Mouse (Mus musculus) heart, embryonic 16.5 days (tissue): ENCODE data around the gene Bfsp2. TPM values are rescaled to one million over a fixed set of nuclear protein-coding genes. Genes with fewer than 3 reads are reported as not detected.

ENCODE experiments used
- ATAC-seq: fragments of 200-750 bp; cut with Nextera tagmentation; replicated peaks from 2 replicates; pipeline ENCODE4 v1.8.0; 2017; ENCODE audit warnings: moderate number of reproducible peaks; ENCODE audit not compliant: insufficient read depth, low FRiP score; ENCODE audit errors: extremely low read depth
- H3K27ac ChIP-seq: fragments of 300-500 bp; sonication (generic); 2 replicates; pipeline ENCODE4 v1.5.1; 2014; ENCODE audit warnings: mild to moderate bottlenecking, low read length, control low read depth, moderate library complexity
- H3K27me3 ChIP-seq: fragments of 300-500 bp; sonication (generic); 2 replicates; pipeline ENCODE4 v1.6.1; 2014; ENCODE audit warnings: low read length, mixed read lengths; ENCODE audit not compliant: control insufficient read depth, insufficient read depth
- H3K36me3 ChIP-seq: fragments of 300-500 bp; sonication (generic); 2 replicates; pipeline ENCODE4 v1.6.1; 2014; ENCODE audit not compliant: control insufficient read depth, insufficient read depth
- H3K4me1 ChIP-seq: fragments of 300-500 bp; sonication (generic); 2 replicates; pipeline ENCODE4 v1.6.1; 2014; ENCODE audit warnings: low read length, mixed read lengths; ENCODE audit not compliant: control insufficient read depth, insufficient read depth
- H3K4me2 ChIP-seq: fragments of 300-500 bp; sonication (generic); 2 replicates; pipeline ENCODE4 v1.6.1; 2014; ENCODE audit warnings: low read depth, mild to moderate bottlenecking, control low read depth, low read length
- H3K4me3 ChIP-seq: fragments of 300-500 bp; sonication (generic); 2 replicates; pipeline ENCODE4 v1.5.1; 2014; ENCODE audit warnings: mild to moderate bottlenecking, control low read depth, low read length
- H3K9ac ChIP-seq: fragments of 300-500 bp; sonication (generic); 2 replicates; pipeline ENCODE4 v1.6.1; 2014; ENCODE audit warnings: low read length, control low read depth
- H3K9me3 ChIP-seq: fragments of 300-500 bp; sonication (generic); replicated peaks from 2 replicates; pipeline ENCODE4 v1.6.1; 2016; ENCODE audit warnings: low read length; ENCODE audit not compliant: control insufficient read depth
- WGBS: fragments of 180-500 bp; shearing (Covaris S2); extraction: QIAGEN DNeasy Blood & Tissue Kit; methylation state at CpG from one replicate; pipeline ENCODE4 v1.1.7; 2014; 5-methylcytosine and 5-hydroxymethylcytosine counted together
- polyA plus RNA-seq: library from polyadenylated mRNA; unstranded; fragments of >200 nt; fragmentation: Nextera tagmentation; extraction: Ambion mirVana; gene quantifications from 2 replicates; pipeline ENCODE4 v1.2.1, GENCODE M21; 2015

Gene Bfsp2
- polyA plus RNA-seq, 1 experiment from 2014 or later, result 1.1 TPM

- Histone ChIP-seq H3K36me3 (no peaks in the 10 kb centered on the region), H3K4me3 (no peak overlapping the region), H3K27ac (no peak overlapping the region), H3K9me3 (no peaks in the 10 kb centered on the region), H3K9ac (no peak overlapping the region), H3K4me1 (peaks cover 11% of the 10 kb centered on the region), H3K27me3 (no peaks in the 10 kb centered on the region), H3K4me2 (no peak overlapping the region)
- ATAC-seq, result no peak
- WGBS, result 60% methylated on average over 5 of the region's 5 CpGs
These were observed 10.7 kb downstream of the Bfsp2 start for GRCm38 (mm10) chr9:103469516-103469915.

GRCm38 (mm10) chr9:103468911-103469310 is 11.3 kb downstream of the Bfsp2 start:
- 81% methylated on average over 7 of the region's 7 CpGs for WGBS

GRCm38 (mm10) chr9:103465711-103466220 is 14.5 kb downstream of the Bfsp2 start:
- Histone ChIP-seq H3K4me3 (no peak overlapping the region), H3K36me3 (no peaks in the 10 kb centered on the region), H3K27ac (no peak overlapping the region), H3K27me3 (no peaks in the 10 kb centered on the region), H3K9ac (no peak overlapping the region), H3K9me3 (no peaks in the 10 kb centered on the region), H3K4me2 (no peak overlapping the region), H3K4me1 (peaks cover 2% of the 10 kb centered on the region; the same call in 1 of the 2 replicates)
- no peak for ATAC-seq
- 66% methylated on average over 13 of the region's 13 CpGs for WGBS

More at GRCm38 (mm10) chr9:103468911-103469310, 11.3 kb downstream of the Bfsp2 start:
- H3K9me3 ChIP-seq, result no peaks in the 10 kb centered on the region
- ATAC-seq, result no peak
- H3K4me1 ChIP-seq, result peaks cover 8% of the 10 kb centered on the region; the same call in 1 of the 2 replicates
- no peak overlapping the region for H3K4me3 ChIP-seq
- H3K9ac ChIP-seq, result no peak overlapping the region
- no peak overlapping the region for H3K4me2 ChIP-seq
- H3K27me3 ChIP-seq, result no peaks in the 10 kb centered on the region
- H3K36me3 ChIP-seq, result no peaks in the 10 kb centered on the region
- H3K27ac ChIP-seq, result no peak overlapping the region

- Histone ChIP-seq H3K9me3 (no peaks in the 10 kb centered on the region), H3K4me2 (no peak overlapping the region), H3K4me3 (no peak overlapping the region), H3K27ac (no peak overlapping the region), H3K27me3 (no peaks in the 10 kb centered on the region), H3K9ac (no peak overlapping the region), H3K4me1 (peaks cover 2% of the 10 kb centered on the region; the same call in 1 of the 2 replicates), H3K36me3 (no peaks in the 10 kb centered on the region)
- no peak for ATAC-seq
- WGBS, result 61% methylated on average over 1 of the region's 1 CpGs
These were observed 14.9 kb downstream of the Bfsp2 start for GRCm38 (mm10) chr9:103465293-103465692.

GRCm38 (mm10) chr9:103463833-103464232 is 16.4 kb downstream of the Bfsp2 start:
- no peaks in the 10 kb centered on the region for H3K27me3 ChIP-seq
- H3K4me1 ChIP-seq, result peaks cover 2% of the 10 kb centered on the region; the same call in 1 of the 2 replicates
- ATAC-seq, result no peak; the same call in 1 of the 2 replicates
- no peak overlapping the region for H3K9ac ChIP-seq
- no peak overlapping the region for H3K4me3 ChIP-seq
- no peaks in the 10 kb centered on the region for H3K9me3 ChIP-seq
- no peak overlapping the region for H3K4me2 ChIP-seq
- no peaks in the 10 kb centered on the region for H3K36me3 ChIP-seq
- H3K27ac ChIP-seq, result no peak overlapping the region
- 42% methylated on average over 6 of the region's 6 CpGs for WGBS

GRCm38 (mm10) chr9:103459839-103460238 is 20.4 kb downstream of the Bfsp2 start:
- Histone ChIP-seq H3K9ac (no peak overlapping the region), H3K4me1 (no peaks in the 10 kb centered on the region; the same call in 1 of the 2 replicates), H3K4me2 (no peak overlapping the region), H3K36me3 (no peaks in the 10 kb centered on the region), H3K27me3 (no peaks in the 10 kb centered on the region), H3K27ac (no peak overlapping the region), H3K4me3 (no peak overlapping the region), H3K9me3 (no peaks in the 10 kb centered on the region)
- no peak for ATAC-seq
- 60% methylated on average over 2 of the region's 2 CpGs for WGBS

GRCm38 (mm10) chr9:103459307-103459706 is 20.9 kb downstream of the Bfsp2 start:
- Histone ChIP-seq H3K27ac (no peak overlapping the region), H3K36me3 (no peaks in the 10 kb centered on the region), H3K4me1 (no peaks in the 10 kb centered on the region; the same call in 1 of the 2 replicates), H3K4me3 (no peak overlapping the region), H3K9ac (no peak overlapping the region), H3K9me3 (no peaks in the 10 kb centered on the region), H3K4me2 (no peak overlapping the region), H3K27me3 (no peaks in the 10 kb centered on the region)
- no peak for ATAC-seq
- WGBS, result 81% methylated on average over 1 of the region's 1 CpGs

GRCm38 (mm10) chr9:103449651-103450050 is 30.6 kb downstream of the Bfsp2 start:
- ATAC-seq, result no peak
- no peak overlapping the region for H3K4me3 ChIP-seq
- WGBS, result 70% methylated on average over 6 of the region's 6 CpGs

GRCm38 (mm10) chr9:103449092-103449491 is 31.1 kb downstream of the Bfsp2 start:
- Histone ChIP-seq H3K4me3 (no peak overlapping the region), H3K27me3 (no peaks in the 10 kb centered on the region), H3K9me3 (peaks cover 8% of the 10 kb centered on the region), H3K27ac (no peak overlapping the region), H3K4me2 (no peak overlapping the region), H3K36me3 (no peaks in the 10 kb centered on the region), H3K4me1 (peaks cover 3% of the 10 kb centered on the region; the same call in 1 of the 2 replicates), H3K9ac (no peak overlapping the region)
- WGBS, result 48% methylated on average over 7 of the region's 7 CpGs
- no peak for ATAC-seq

More at GRCm38 (mm10) chr9:103449651-103450050, 30.6 kb downstream of the Bfsp2 start:
- H3K9ac ChIP-seq, result no peak overlapping the region
- H3K36me3 ChIP-seq, result no peaks in the 10 kb centered on the region
- no peaks in the 10 kb centered on the region for H3K27me3 ChIP-seq
- H3K9me3 ChIP-seq, result peaks cover 3% of the 10 kb centered on the region
- H3K27ac ChIP-seq, result no peak overlapping the region
- H3K4me2 ChIP-seq, result no peak overlapping the region
- H3K4me1 ChIP-seq, result peaks cover 3% of the 10 kb centered on the region; the same call in 1 of the 2 replicates
